In genomic region chr10:67284311-67284710, GRCm38 (mm10) we compare ENCODE assay signal across 7 mouse cellular contexts. TPM values are rescaled to one million over a fixed set of nuclear protein-coding genes. Genes with fewer than 3 reads are reported as not detected.
DNase-seq lines count a peak whose midpoint lies in the region; ATAC-seq and TF ChIP-seq lines count a peak whose summit lies in the region.

No protein-coding gene starts in this region.

- no peaks in the 10 kb centered on the region for H3K27me3 ChIP-seq in G1E (ENCODE audit: insufficient read depth, low read length)
- H3K27me3 ChIP-seq in limb, embryonic 12.5 days: no peaks in the 10 kb centered on the region
- no peaks in the 10 kb centered on the region for H3K27me3 ChIP-seq in midbrain, embryonic 16.5 days (ENCODE audit: control insufficient read depth, insufficient read depth, low read depth, low read length)

- no peak for ATAC-seq in G1E (ENCODE audit: extremely low read depth, insufficient number of reproducible peaks, low FRiP score, poor library complexity, severe bottlenecking)
- ATAC-seq in limb, embryonic 12.5 days (ENCODE audit: insufficient number of reproducible peaks, insufficient read depth, low FRiP score, low TSS enrichment, low read depth): no peak
- no peak for ATAC-seq in midbrain, embryonic 16.5 days
- ATAC-seq in CD4-positive, CD25-positive, alpha-beta regulatory T cell, adult 4 months: no peak

- peak overlapping the region; percentile 91 for H3K9ac ChIP-seq in limb, embryonic 12.5 days (replicated peaks)
- peak overlapping the region; percentile 91 for H3K9ac ChIP-seq in midbrain, embryonic 16.5 days (ENCODE audit: low read depth, low read length)

- H3K4me1 ChIP-seq in G1E (ENCODE audit: insufficient read depth, low read depth, low read length): peaks cover 62% of the 10 kb centered on the region
- peaks cover 23% of the 10 kb centered on the region for H3K4me1 ChIP-seq in limb, embryonic 12.5 days (replicated peaks)
- H3K4me1 ChIP-seq in midbrain, embryonic 16.5 days (ENCODE audit: control insufficient read depth, insufficient read depth, low read length): peaks cover 23% of the 10 kb centered on the region

- peak overlapping the region; percentile 83 for H3K4me2 ChIP-seq in limb, embryonic 12.5 days
- H3K4me2 ChIP-seq in midbrain, embryonic 16.5 days (ENCODE audit: low read length): peak overlapping the region; percentile 78

- H3K36me3 ChIP-seq in G1E (replicated peaks): peaks cover 33% of the 10 kb centered on the region
- H3K36me3 ChIP-seq in limb, embryonic 12.5 days: no peaks in the 10 kb centered on the region
- no peaks in the 10 kb centered on the region for H3K36me3 ChIP-seq in midbrain, embryonic 16.5 days (ENCODE audit: control insufficient read depth, insufficient read depth, low read length)

- 2% methylated on average over 10 of the region's 10 CpGs for WGBS in limb, embryonic 12.5 days
- 3% methylated on average over 10 of the region's 10 CpGs for WGBS in midbrain, embryonic 16.5 days

- H3K27ac ChIP-seq in limb, embryonic 12.5 days: 0 out of 2 replicates have a peak overlapping the region, but pooled peaks have one; percentile 41
- H3K27ac ChIP-seq in midbrain, embryonic 16.5 days (ENCODE audit: low read length): no peak overlapping the region; the same call in 1 of the 2 replicates

- peaks cover 4% of the 10 kb centered on the region; the same call in 1 of the 2 replicates for H3K9me3 ChIP-seq in G1E (replicated peaks)
- H3K9me3 ChIP-seq in limb, embryonic 12.5 days: no peaks in the 10 kb centered on the region
- no peaks in the 10 kb centered on the region for H3K9me3 ChIP-seq in midbrain, embryonic 16.5 days (replicated peaks; ENCODE audit: control insufficient read depth, low read length, poor library complexity, severe bottlenecking)

- DNase-seq in 416B (ENCODE audit: low read depth): peak; percentile 16
- DNase-seq in G1E (ENCODE audit: low spot score): no peak
- peak; percentile 49 for DNase-seq in embryo, embryonic 11 days
- DNase-seq in heart, postnatal 10 days: peak; percentile 41 to 53

- H3K4me3 ChIP-seq in G1E (ENCODE audit: low read depth, low read length): peak overlapping the region; percentile 95
- H3K4me3 ChIP-seq in limb, embryonic 12.5 days (replicated peaks): peak overlapping the region; percentile 92
- peak overlapping the region; percentile 91 for H3K4me3 ChIP-seq in midbrain, embryonic 16.5 days (ENCODE audit: low read depth, low read length)

- intact Hi-C loops in heart, postnatal 10 days (cut with DNase I): no loop called here

- no peak for TF ChIP-seq CTCF in G1E (IDR thresholded peaks at IDR 0.05; ENCODE audit: low read depth, low read length)

RNA-seq across cellular contexts. Expression of gene Nrbf2, which starts 0.8 kb away (rescaled TPM):
- 46.3 and 49.1 TPM in 2 replicates for total RNA-seq in G1E (2014; fragmentation: Nextera tagmentation)
- 46.6 and 52.2 TPM in 2 replicates for total RNA-seq in G1E (2017)
- polyA plus RNA-seq in G1E (2012): 71.1 and 92.1 TPM in 2 replicates
- total RNA-seq in heart, postnatal 10 days (2021): 10 to 100 TPM; 10.4 to 10.6 TPM
- polyA plus RNA-seq in limb, embryonic 12.5 days (2016; fragmentation: Nextera tagmentation; extraction: Ambion mirVana): 41.3 and 42.5 TPM in 2 replicates
- 41.6 and 41.9 TPM in 2 replicates for polyA plus RNA-seq in midbrain, embryonic 16.5 days (2015; fragmentation: Nextera tagmentation; extraction: Ambion mirVana)
- polyA plus RNA-seq in CD4-positive, CD25-positive, alpha-beta regulatory T cell, adult 4 months (2017; shearing (Covaris generic)): 10 to 100 TPM; 27.6 to 35.3 TPM
